Mouse (Mus musculus): ENCODE data around the gene Banp. TPM values are rescaled to one million over a fixed set of nuclear protein-coding genes. Genes with fewer than 3 reads are reported as not detected.

Banp gene
- polyA plus RNA-seq, 1 experiment from 2014 or later: 49.9 TPM

GRCm38 (mm10) chr8:121952800-121953199, 3.2 kb downstream of the Banp start:
- Histone ChIP-seq H3K4me1 (ENCODE audit: control insufficient read depth, insufficient read depth, low read depth, low read length) (peaks cover 30% of the 10 kb centered on the region), H3K27me3 (replicated peaks; ENCODE audit: control insufficient read depth, insufficient read depth, low read length) (no peaks in the 10 kb centered on the region), H3K4me3 (ENCODE audit: low read length) (no peak overlapping the region), H3K4me2 (ENCODE audit: low read length) (no peak overlapping the region), H3K9ac (ENCODE audit: low read depth, low read length) (no peak overlapping the region), H3K36me3 (ENCODE audit: control insufficient read depth, insufficient read depth, low read length) (peaks cover 4% of the 10 kb centered on the region; the same call in 1 of the 2 replicates), H3K9me3 (ENCODE audit: control insufficient read depth, low read length) (no peaks in the 10 kb centered on the region), H3K27ac (ENCODE audit: low read depth, low read length) (no peak overlapping the region)
- ATAC-seq: no peak
- WGBS: 83% methylated on average over 7 of the region's 7 CpGs

DNA sequence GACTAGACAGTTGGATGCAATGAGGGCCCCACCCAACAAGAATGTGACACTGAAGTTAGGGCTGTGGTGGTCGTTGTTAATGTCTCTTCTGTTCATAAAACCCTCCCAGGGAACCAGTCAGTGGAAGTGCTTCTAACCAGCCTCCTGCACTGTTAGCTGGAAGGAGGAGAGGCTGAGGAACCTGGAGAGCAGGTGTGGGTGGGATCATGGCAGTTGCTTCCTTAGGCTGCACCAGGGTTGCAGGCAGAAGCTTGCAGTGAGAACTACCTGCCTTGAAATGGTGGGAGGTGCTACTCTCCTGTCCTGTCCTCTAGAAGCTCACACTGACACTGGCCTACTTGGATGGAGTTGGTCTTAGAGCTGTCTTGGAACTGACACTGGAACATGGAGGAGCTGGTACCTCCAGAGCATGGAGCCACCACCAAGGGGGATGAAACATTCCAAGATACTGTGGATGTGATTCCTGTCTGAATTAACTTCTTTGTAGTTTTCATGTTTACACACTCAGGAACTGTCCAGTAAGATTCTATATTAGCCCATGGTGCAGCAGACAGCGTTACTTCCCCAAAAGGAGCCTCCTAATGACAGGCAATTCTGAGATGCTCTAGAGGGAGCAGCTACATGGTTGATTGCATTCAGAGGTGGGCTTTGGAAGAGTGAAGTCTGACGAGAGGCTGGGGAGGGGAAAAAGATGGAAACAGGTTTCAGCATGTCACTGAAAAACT, 4.4 kb downstream of the Banp start:
- Histone ChIP-seq H3K36me3 (ENCODE audit: control insufficient read depth, insufficient read depth, low read length) (peaks cover 4% of the 10 kb centered on the region; the same call in 1 of the 2 replicates), H3K9ac (ENCODE audit: low read depth, low read length) (no peak overlapping the region), H3K4me1 (ENCODE audit: control insufficient read depth, insufficient read depth, low read depth, low read length) (peaks cover 21% of the 10 kb centered on the region), H3K9me3 (ENCODE audit: control insufficient read depth, low read length) (no peaks in the 10 kb centered on the region), H3K4me2 (ENCODE audit: low read length) (no peak overlapping the region), H3K4me3 (ENCODE audit: low read length) (no peak overlapping the region), H3K27ac (ENCODE audit: low read depth, low read length) (no peak overlapping the region), H3K27me3 (replicated peaks; ENCODE audit: control insufficient read depth, insufficient read depth, low read length) (no peaks in the 10 kb centered on the region)
- no peak for ATAC-seq
- 74% methylated on average over 3 of the region's 3 CpGs for WGBS

GRCm38 (mm10) chr8:121954981-121955555, 5.5 kb downstream of the Banp start:
- peaks cover 17% of the 10 kb centered on the region for H3K4me1 ChIP-seq (ENCODE audit: control insufficient read depth, insufficient read depth, low read depth, low read length)
- no peak overlapping the region for H3K4me2 ChIP-seq (ENCODE audit: low read length)
- no peaks in the 10 kb centered on the region for H3K9me3 ChIP-seq (ENCODE audit: control insufficient read depth, low read length)
- no peak overlapping the region for H3K9ac ChIP-seq (ENCODE audit: low read depth, low read length)
- no peak overlapping the region for H3K4me3 ChIP-seq (ENCODE audit: low read length)
- 84% methylated on average over 10 of the region's 10 CpGs for WGBS
- H3K27ac ChIP-seq (ENCODE audit: low read depth, low read length): no peak overlapping the region
- no peak for ATAC-seq
- no peaks in the 10 kb centered on the region for H3K27me3 ChIP-seq (replicated peaks; ENCODE audit: control insufficient read depth, insufficient read depth, low read length)
- peaks cover 4% of the 10 kb centered on the region; the same call in 1 of the 2 replicates for H3K36me3 ChIP-seq (ENCODE audit: control insufficient read depth, insufficient read depth, low read length)

- Histone ChIP-seq H3K27me3 (replicated peaks; ENCODE audit: control insufficient read depth, insufficient read depth, low read length) (no peaks in the 10 kb centered on the region), H3K36me3 (ENCODE audit: control insufficient read depth, insufficient read depth, low read length) (peaks cover 4% of the 10 kb centered on the region; the same call in 1 of the 2 replicates), H3K9ac (ENCODE audit: low read depth, low read length) (no peak overlapping the region), H3K27ac (ENCODE audit: low read depth, low read length) (no peak overlapping the region), H3K9me3 (ENCODE audit: control insufficient read depth, low read length) (no peaks in the 10 kb centered on the region), H3K4me1 (ENCODE audit: control insufficient read depth, insufficient read depth, low read depth, low read length) (peaks cover 17% of the 10 kb centered on the region), H3K4me3 (ENCODE audit: low read length) (no peak overlapping the region), H3K4me2 (ENCODE audit: low read length) (no peak overlapping the region)
- WGBS: 63% methylated on average over 1 of the region's 1 CpGs
- ATAC-seq: no peak
Measured at GRCm38 (mm10) chr8:121955825-121956500, 6.4 kb downstream of the Banp start.

- Histone ChIP-seq H3K36me3 (ENCODE audit: control insufficient read depth, insufficient read depth, low read length) (peaks cover 4% of the 10 kb centered on the region; the same call in 1 of the 2 replicates), H3K27ac (ENCODE audit: low read depth, low read length) (no peak overlapping the region), H3K9ac (ENCODE audit: low read depth, low read length) (no peak overlapping the region), H3K4me1 (ENCODE audit: control insufficient read depth, insufficient read depth, low read depth, low read length) (no peaks in the 10 kb centered on the region; the same call in 1 of the 2 replicates), H3K9me3 (ENCODE audit: control insufficient read depth, low read length) (no peaks in the 10 kb centered on the region), H3K27me3 (replicated peaks; ENCODE audit: control insufficient read depth, insufficient read depth, low read length) (no peaks in the 10 kb centered on the region), H3K4me3 (ENCODE audit: low read length) (no peak overlapping the region), H3K4me2 (ENCODE audit: low read length) (no peak overlapping the region)
- ATAC-seq: no peak
- WGBS: 79% methylated on average over 1 of the region's 1 CpGs
Measured at GRCm38 (mm10) chr8:121958395-121958794, 8.8 kb downstream of the Banp start.

DNA sequence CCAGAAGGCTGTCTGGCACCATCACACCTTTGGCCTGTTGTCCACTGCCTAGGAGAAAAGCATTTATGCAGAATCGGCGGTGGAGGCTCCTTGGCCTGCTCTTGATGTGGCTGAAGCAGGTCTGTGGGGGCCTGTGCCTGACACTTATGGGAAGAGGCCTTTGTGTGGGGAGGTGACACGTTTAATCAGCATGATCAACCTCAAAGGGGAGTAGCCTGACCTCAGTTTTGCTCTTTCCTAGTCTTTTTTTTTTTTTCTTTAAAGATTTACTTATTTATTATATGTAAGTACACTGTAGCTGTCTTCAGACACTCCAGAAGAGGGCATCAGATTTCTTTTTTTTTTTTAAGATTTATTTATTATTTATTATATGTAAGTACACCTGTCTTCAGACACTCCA, 13.3 kb downstream of the Banp start:
- Histone ChIP-seq H3K27me3 (replicated peaks; ENCODE audit: control insufficient read depth, insufficient read depth, low read length) (no peaks in the 10 kb centered on the region), H3K36me3 (ENCODE audit: control insufficient read depth, insufficient read depth, low read length) (no peaks in the 10 kb centered on the region), H3K27ac (ENCODE audit: low read depth, low read length) (no peak overlapping the region), H3K9ac (ENCODE audit: low read depth, low read length) (no peak overlapping the region), H3K4me1 (ENCODE audit: control insufficient read depth, insufficient read depth, low read depth, low read length) (peaks cover 21% of the 10 kb centered on the region), H3K9me3 (ENCODE audit: control insufficient read depth, low read length) (no peaks in the 10 kb centered on the region), H3K4me2 (ENCODE audit: low read length) (no peak overlapping the region), H3K4me3 (ENCODE audit: low read length) (no peak overlapping the region)
- 79% methylated on average over 3 of the region's 3 CpGs for WGBS
- ATAC-seq: no peak

DNA sequence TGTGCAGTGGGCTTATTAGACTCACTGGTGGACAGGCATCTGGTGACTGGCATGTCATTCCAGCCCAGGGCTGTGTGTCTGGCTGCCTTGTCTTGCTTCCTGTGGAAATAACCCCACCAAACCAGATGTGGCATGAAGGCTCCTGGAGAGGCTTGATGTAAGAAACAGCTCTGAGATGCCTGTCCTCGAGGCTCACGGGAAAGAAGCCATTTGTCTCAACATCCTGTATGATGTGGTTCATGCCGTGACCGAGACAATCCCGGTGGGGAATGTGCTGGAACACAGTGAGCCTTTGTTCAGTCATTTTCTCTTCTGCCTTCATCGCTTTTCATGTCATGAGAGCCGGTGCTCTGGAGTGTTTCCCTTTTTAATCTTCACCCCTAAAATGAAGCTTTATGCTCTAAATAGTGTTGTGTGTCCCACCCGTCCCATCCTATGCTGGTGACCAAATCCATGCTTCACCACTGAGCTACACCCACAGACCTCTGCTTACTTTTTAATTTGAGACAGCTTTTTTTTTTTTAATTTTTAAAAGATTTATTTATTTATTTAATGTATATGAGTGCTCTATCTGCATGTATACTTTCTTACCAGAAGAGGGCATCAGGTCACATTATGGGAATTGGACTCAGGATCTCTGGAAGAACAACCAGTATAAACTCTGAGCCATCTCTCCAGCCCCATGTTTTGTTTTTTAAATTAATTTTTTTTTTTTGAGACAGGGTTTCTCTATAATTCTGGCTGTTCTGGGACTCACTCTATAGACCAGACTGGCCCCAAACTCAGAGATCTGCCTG, 15.4 kb downstream of the Banp start:
- no peaks in the 10 kb centered on the region for H3K9me3 ChIP-seq (ENCODE audit: control insufficient read depth, low read length)
- H3K9ac ChIP-seq (ENCODE audit: low read depth, low read length): no peak overlapping the region
- no peak overlapping the region for H3K4me3 ChIP-seq (ENCODE audit: low read length)
- no peak overlapping the region for H3K4me2 ChIP-seq (ENCODE audit: low read length)
- H3K36me3 ChIP-seq (ENCODE audit: control insufficient read depth, insufficient read depth, low read length): no peaks in the 10 kb centered on the region
- peaks cover 29% of the 10 kb centered on the region for H3K4me1 ChIP-seq (ENCODE audit: control insufficient read depth, insufficient read depth, low read depth, low read length)
- no peak for ATAC-seq
- 64% methylated on average over 8 of the region's 8 CpGs for WGBS
- H3K27ac ChIP-seq (ENCODE audit: low read depth, low read length): no peak overlapping the region
- H3K27me3 ChIP-seq (replicated peaks; ENCODE audit: control insufficient read depth, insufficient read depth, low read length): no peaks in the 10 kb centered on the region

DNA sequence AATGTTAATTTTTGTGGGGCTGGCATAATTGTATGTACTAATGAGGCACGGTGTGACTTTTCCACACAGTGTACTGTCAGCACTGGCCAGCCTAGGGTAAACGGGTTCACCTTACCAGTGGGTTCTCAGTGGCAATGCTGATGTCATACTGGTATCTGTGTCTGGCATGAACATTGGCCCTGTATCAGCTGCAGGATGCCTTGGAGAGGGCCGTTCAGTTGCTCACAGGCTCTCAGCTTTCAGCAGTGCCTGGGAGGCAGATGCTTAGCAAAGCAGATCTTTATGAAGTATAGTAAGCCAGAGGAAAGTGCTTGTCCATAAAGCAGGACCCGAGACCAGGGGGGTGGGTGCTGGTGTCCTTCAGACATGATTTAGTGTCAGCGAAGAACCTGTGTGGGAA, 16.6 kb downstream of the Banp start:
- Histone ChIP-seq H3K4me3 (ENCODE audit: low read length) (no peak overlapping the region), H3K4me2 (ENCODE audit: low read length) (no peak overlapping the region), H3K27ac (ENCODE audit: low read depth, low read length) (no peak overlapping the region; the same call in 1 of the 2 replicates), H3K27me3 (replicated peaks; ENCODE audit: control insufficient read depth, insufficient read depth, low read length) (no peaks in the 10 kb centered on the region), H3K4me1 (ENCODE audit: control insufficient read depth, insufficient read depth, low read depth, low read length) (peaks cover 33% of the 10 kb centered on the region), H3K9ac (ENCODE audit: low read depth, low read length) (no peak overlapping the region), H3K9me3 (ENCODE audit: control insufficient read depth, low read length) (no peaks in the 10 kb centered on the region), H3K36me3 (ENCODE audit: control insufficient read depth, insufficient read depth, low read length) (no peaks in the 10 kb centered on the region)
- no peak for ATAC-seq
- WGBS: 62% methylated on average over 5 of the region's 5 CpGs

Data from hindbrain, embryonic 16.5 days (tissue).